Mouse (Mus musculus) midbrain, embryonic 10.5 days (tissue): ENCODE results near the gene Hdac1. TPM values are rescaled to one million over a fixed set of nuclear protein-coding genes. Genes with fewer than 3 reads are reported as not detected.

Source experiments
- DNase-seq: peaks from one replicate; pipeline ENCODE4 v3.0.0-alpha.2; 2017; ENCODE audit warnings: low spot score
- H3K27ac ChIP-seq: fragments of 300-500 bp; sonication (generic); replicated peaks from 2 replicates; pipeline ENCODE4 v1.5.1; 2016; ENCODE audit warnings: mild to moderate bottlenecking
- H3K27me3 ChIP-seq: fragments of 300-500 bp; sonication (generic); 2 replicates; pipeline ENCODE4 v1.6.1; 2016; ENCODE audit warnings: low read depth, mild to moderate bottlenecking; ENCODE audit not compliant: poor library complexity, severe bottlenecking
- H3K36me3 ChIP-seq: fragments of 300-500 bp; sonication (generic); 2 replicates; pipeline ENCODE4 v1.6.1; 2016; ENCODE audit warnings: mild to moderate bottlenecking, moderate library complexity
- H3K4me1 ChIP-seq: fragments of 300-500 bp; sonication (generic); 2 replicates; pipeline ENCODE4 v1.6.1; 2016
- H3K4me3 ChIP-seq: fragments of 300-500 bp; sonication (generic); 2 replicates; pipeline ENCODE4 v1.5.1; 2016; ENCODE audit warnings: mild to moderate bottlenecking, moderate library complexity
- H3K9me3 ChIP-seq: fragments of 300-500 bp; sonication (generic); replicated peaks from 2 replicates; pipeline ENCODE4 v1.6.1; 2016; ENCODE audit warnings: mild to moderate bottlenecking
- WGBS: fragments of 180-500 bp; shearing (Covaris S2); methylation state at CpG from one replicate; pipeline ENCODE4 v1.1.7; 2016; 5-methylcytosine and 5-hydroxymethylcytosine counted together
- polyA plus RNA-seq: library from polyadenylated mRNA; unstranded; fragments of >200 nt; fragmentation: Nextera tagmentation; extraction: Ambion mirVana; gene quantifications from 2 replicates; pipeline ENCODE4 v1.2.1, GENCODE M21; 2016

Hdac1 gene
- polyA plus RNA-seq = 276 and 278 TPM in 2 replicates

DNA sequence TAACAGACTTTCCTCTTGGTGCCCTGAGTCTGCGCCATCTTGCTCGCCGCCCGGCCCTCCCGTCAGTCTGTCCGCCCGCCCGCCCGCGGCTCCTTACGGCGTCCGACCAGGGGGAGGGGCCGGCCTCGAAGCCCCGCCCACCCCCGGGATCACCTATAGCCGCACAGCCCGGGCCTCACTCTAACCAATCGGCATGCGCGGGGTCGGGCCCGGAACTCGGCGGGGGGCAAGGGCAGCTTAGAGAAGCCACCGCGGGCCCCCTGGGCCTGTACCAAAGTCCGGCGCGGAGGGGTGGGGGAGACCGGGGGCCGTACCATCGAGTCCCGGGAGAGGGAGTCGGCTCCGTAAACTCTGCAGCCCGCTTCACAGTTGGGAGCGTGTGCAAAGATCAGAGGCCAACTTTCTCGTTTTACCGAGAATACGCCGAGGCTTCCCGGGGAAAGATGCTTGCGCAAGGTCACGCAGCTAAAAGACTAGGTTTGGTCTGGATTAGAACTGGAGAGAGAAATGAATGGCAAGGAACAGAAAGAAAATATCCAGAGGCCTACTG is at the start of gene Hdac1:
Hdac1 (minus strand) TSS at position 122 of the 550 bp plus-strand sequence.
- H3K9me3 ChIP-seq = no peaks in the 10 kb centered on the region
- peak within 1 kb of the TSS; percentile 70 for H3K4me3 ChIP-seq
- 1% methylated on average over 46 of the region's 46 CpGs for WGBS
- no peaks in the 10 kb centered on the region for H3K27me3 ChIP-seq
- peak; percentile 100 for DNase-seq
- peaks cover 34% of the 10 kb centered on the region for H3K36me3 ChIP-seq
- H3K27ac ChIP-seq = peak within 1 kb of the TSS; percentile 93
- peaks cover 28% of the 10 kb centered on the region for H3K4me1 ChIP-seq

DNA sequence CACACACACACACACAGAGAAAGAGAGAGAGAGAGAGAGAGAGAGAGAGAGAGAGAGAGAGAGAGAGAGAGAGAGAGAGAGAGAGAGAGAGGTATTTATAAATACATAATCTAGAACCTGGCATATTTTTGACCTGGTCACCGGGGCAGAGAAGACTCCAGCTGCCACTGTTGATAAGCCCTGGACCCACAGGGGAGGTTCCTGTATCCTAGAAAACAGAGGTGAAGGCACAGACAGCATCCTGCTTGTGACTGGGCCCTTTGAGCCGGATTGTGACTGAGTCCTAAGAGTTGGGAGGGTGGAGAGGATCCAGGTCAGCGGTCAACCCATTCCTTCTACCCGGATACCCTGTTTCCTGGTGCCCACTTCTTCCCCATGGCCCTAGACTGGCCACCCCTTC is 46.4 kb upstream of the Hdac1 start:
- no peak overlapping the region for H3K4me3 ChIP-seq
- DNase-seq = no peak
- WGBS = 90% methylated on average over 4 of the region's 4 CpGs
- no peaks in the 10 kb centered on the region for H3K27me3 ChIP-seq
- peaks cover 17% of the 10 kb centered on the region for H3K4me1 ChIP-seq
- H3K9me3 ChIP-seq = no peaks in the 10 kb centered on the region
- peaks cover 39% of the 10 kb centered on the region for H3K36me3 ChIP-seq
- no peak overlapping the region for H3K27ac ChIP-seq

DNA sequence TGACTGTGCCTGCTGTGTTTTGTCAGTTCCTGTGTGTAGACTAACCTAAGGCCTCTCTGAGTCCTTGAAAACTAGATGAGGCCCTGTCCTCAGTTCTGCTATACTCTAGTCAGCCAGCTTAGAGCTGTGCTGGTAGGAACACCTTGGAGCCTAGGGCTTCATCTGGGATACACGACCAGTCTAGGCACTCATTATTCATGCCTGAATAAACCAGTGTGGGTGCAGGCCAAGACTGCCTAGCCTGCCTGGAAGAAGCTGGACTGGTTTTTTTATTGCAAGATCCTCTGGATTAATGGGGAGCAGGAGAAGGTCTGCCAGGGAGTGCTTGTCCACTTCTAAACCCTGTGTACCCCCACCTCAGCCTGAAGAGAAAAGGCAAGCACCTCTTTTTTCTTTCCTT is 44.4 kb upstream of the Hdac1 start:
- Histone ChIP-seq H3K9me3 (no peaks in the 10 kb centered on the region), H3K4me3 (no peak overlapping the region), H3K4me1 (peaks cover 17% of the 10 kb centered on the region), H3K27me3 (no peaks in the 10 kb centered on the region), H3K36me3 (peaks cover 20% of the 10 kb centered on the region), H3K27ac (no peak overlapping the region)
- WGBS = 48% methylated on average over 1 of the region's 1 CpGs
- no peak for DNase-seq

DNA sequence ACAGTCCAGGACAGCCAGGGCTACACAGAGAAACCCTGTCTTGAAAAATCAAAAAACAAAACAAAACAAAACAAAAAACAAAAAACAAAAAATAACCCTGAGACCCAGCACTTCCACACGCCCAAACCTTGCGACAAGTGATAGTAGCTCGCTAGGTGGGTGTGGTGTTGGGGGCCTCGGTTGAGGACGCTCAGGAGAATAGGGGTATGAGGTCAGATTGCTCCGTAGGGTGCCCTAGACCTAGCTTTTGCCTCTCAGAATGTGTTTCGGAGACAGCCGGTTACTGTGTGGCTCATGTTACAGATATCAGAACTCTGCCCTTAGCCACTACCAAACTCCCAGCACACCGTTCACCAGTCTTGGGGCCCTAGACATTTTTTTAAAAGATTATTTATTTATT is 43.3 kb upstream of the Hdac1 start:
- Histone ChIP-seq H3K4me1 (peaks cover 17% of the 10 kb centered on the region), H3K36me3 (peaks cover 8% of the 10 kb centered on the region), H3K27ac (peak overlapping the region; percentile 79; the same call in 1 of the 2 replicates), H3K27me3 (no peaks in the 10 kb centered on the region), H3K9me3 (no peaks in the 10 kb centered on the region), H3K4me3 (peak overlapping the region; percentile 58)
- DNase-seq = no peak
- WGBS = 82% methylated on average over 9 of the region's 9 CpGs

DNA sequence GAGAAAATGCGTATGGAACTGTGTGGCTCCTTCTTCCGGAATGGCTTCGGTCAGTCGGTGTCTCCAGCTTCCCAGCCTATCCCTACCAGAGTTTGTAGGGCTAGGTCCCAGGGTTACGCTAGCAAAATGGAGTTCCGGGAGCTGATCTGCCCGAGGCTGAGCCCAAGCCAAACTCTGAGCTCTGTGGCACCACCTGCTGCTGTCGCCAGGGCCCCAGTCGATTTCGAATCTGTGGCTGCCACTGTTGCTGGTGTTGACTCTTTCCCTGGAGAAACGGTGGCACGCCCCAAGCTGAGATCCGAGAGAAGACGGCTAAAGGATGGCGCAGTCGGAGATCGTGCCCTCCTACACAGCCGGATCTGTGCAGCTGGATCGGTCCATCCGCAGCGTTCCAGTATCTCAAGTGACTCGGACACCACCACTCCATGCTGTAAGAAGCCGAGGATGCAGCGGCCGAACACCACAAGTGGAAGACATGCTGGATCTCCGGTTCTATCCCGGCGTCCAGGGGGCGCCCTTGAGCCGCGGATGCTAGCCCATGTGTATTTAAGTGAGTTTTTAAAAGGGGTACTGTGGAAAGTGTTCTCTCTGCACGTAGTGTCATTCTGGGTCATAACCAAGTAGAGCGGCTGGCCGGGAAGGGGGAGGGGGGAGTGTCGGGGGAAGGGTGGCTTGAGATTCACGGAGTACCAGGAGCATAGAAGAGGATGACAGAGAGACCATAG is 42.5 kb upstream of the Hdac1 start:
- Histone ChIP-seq H3K4me3 (peak overlapping the region; percentile 58), H3K4me1 (peaks cover 17% of the 10 kb centered on the region), H3K9me3 (no peaks in the 10 kb centered on the region), H3K27ac (peak overlapping the region; percentile 79), H3K27me3 (no peaks in the 10 kb centered on the region), H3K36me3 (peaks cover under 1% of the 10 kb centered on the region; the same call in 1 of the 2 replicates)
- peak; percentile 86 for DNase-seq
- 3% methylated on average over 36 of the region's 36 CpGs for WGBS

DNA sequence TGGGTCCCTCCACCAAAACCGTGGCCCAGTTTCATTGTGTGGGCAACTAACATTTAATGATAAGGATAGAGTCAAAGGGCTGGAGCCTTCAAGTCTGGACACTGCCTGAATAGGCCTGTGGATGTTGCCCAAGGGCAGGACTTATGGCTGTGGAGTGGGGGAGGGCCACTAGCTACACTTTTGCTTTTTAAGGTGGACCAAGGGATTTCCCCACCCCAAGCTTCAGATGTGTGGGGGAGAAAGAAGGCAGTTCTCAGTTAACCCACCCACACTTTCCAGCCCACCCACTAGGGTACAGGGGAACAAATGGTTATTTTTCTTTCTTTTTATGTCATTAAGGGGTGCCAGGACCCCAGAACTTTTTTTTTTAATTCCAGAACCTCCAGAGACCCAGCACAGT is 41.9 kb upstream of the Hdac1 start:
- 75% methylated on average over 1 of the region's 1 CpGs for WGBS

DNA sequence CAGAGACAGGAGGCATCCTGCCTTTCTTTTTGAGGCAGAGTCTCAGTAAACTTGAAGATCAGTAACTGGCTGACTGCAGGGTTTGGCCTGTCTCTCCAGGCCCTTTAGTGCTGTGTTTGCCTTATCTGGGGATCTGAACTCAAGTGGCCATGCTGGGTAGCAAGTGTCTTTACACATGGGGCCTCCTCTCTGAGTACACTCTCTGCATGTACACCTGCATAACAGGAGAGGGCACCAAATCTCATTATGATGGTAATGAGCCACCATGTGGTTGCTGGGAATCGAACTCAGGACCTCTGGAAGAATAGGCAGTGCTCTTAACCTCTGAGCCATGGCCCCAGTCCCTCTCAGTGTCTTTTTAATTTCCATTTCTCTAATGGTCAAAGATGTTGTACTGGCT is 39.7 kb upstream of the Hdac1 start:
- 79% methylated on average over 1 of the region's 1 CpGs for WGBS
- H3K4me1 ChIP-seq = peaks cover 21% of the 10 kb centered on the region
- H3K27me3 ChIP-seq = no peaks in the 10 kb centered on the region

More for the DNA sequence above, 41.9 kb upstream of the Hdac1 start:
- Histone ChIP-seq H3K27ac (peak overlapping the region; percentile 79), H3K4me3 (peak overlapping the region; percentile 58), H3K27me3 (no peaks in the 10 kb centered on the region), H3K4me1 (peaks cover 17% of the 10 kb centered on the region), H3K36me3 (no peaks in the 10 kb centered on the region), H3K9me3 (no peaks in the 10 kb centered on the region)
- DNase-seq = no peak

DNA sequence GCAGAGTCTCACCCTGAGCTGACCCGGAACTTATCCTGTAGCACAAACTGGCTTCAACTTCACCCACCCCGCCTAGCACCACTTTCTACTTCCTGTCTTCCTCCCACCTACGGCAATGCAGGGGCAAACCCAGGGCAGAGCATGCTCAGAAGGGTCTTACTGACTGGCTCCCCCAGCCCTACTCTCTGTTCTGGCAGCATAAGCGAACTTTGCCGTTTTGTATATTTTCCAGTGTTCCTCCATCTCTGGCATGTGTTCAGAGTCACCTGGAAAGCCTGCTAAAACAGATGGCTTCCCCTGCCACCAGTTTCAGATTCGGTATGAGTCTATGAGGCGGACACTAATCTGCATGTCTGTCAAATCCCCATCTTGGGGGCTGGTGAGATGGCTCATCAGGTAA is 37.8 kb upstream of the Hdac1 start:
- DNase-seq = no peak
- WGBS = 83% methylated on average over 7 of the region's 7 CpGs
- H3K36me3 ChIP-seq = no peaks in the 10 kb centered on the region
- H3K4me1 ChIP-seq = peaks cover 28% of the 10 kb centered on the region
- no peak overlapping the region for H3K27ac ChIP-seq
- 0 out of 2 replicates have a peak, but pooled peaks cover 5% of the 10 kb centered on the region for H3K27me3 ChIP-seq
- H3K4me3 ChIP-seq = no peak overlapping the region
- H3K9me3 ChIP-seq = no peaks in the 10 kb centered on the region

More for the DNA sequence above, 39.7 kb upstream of the Hdac1 start:
- no peak for DNase-seq
- no peak overlapping the region for H3K27ac ChIP-seq
- H3K36me3 ChIP-seq = no peaks in the 10 kb centered on the region
- no peaks in the 10 kb centered on the region for H3K9me3 ChIP-seq
- no peak overlapping the region for H3K4me3 ChIP-seq

DNA sequence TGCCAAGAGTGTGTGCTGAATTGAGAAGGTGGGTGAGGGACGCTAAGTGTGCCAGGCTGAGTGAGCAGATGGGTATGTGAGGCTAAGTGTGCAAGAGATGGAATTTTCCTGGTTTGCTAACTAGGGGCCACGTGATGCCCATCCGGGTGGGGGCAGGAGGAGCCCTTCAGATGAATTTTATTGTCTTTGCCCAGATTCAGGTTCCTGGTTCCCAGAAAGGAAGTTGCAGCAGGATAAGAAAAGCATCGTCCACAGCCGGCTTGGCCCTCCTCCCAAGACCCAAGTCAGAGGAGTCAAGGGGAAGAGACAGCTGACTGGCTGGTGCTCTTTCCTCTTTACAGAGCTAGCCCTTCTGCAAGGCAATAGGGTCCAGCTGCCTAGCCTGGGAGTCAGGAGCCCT is 36.0 kb upstream of the Hdac1 start, which contains the start of gene Fam167b:
Fam167b (minus strand) TSS at position 84 of the 400 bp plus-strand sequence.
- Histone ChIP-seq H3K36me3 (no peaks in the 10 kb centered on the region), H3K4me1 (peaks cover 18% of the 10 kb centered on the region), H3K27ac (no peak within 1 kb of the TSS), H3K4me3 (peak within 1 kb of the TSS; percentile 20; the same call in 1 of the 2 replicates), H3K9me3 (no peaks in the 10 kb centered on the region), H3K27me3 (0 out of 2 replicates have a peak, but pooled peaks cover 5% of the 10 kb centered on the region)
- WGBS = 84% methylated on average over 5 of the region's 5 CpGs
- DNase-seq = no peak

DNA sequence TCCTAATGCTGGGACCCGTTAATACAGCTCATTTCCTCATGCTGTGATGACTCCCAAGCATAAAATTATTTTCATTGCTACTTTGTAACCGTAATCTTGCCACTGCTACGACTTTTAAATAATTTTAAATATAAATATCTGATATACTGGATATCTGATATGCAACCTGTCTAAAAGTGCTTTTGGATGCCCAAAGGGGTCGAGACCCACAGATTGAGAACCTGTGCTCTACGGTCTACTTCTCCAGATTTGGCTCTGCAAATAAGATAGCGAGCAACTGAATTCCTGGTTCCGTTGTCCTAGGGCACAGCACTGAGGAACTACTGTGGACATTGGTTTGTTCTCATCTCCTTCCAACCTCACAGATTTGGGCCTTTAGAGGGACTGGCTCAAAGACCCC is 35.2 kb upstream of the Hdac1 start:
- peaks cover 18% of the 10 kb centered on the region for H3K4me1 ChIP-seq
- H3K27ac ChIP-seq = no peak overlapping the region
- 83% methylated on average over 7 of the region's 7 CpGs for WGBS
- H3K36me3 ChIP-seq = no peaks in the 10 kb centered on the region
- DNase-seq = no peak
- H3K27me3 ChIP-seq = 0 out of 2 replicates have a peak, but pooled peaks cover 5% of the 10 kb centered on the region
- H3K9me3 ChIP-seq = no peaks in the 10 kb centered on the region
- no peak overlapping the region for H3K4me3 ChIP-seq

DNA sequence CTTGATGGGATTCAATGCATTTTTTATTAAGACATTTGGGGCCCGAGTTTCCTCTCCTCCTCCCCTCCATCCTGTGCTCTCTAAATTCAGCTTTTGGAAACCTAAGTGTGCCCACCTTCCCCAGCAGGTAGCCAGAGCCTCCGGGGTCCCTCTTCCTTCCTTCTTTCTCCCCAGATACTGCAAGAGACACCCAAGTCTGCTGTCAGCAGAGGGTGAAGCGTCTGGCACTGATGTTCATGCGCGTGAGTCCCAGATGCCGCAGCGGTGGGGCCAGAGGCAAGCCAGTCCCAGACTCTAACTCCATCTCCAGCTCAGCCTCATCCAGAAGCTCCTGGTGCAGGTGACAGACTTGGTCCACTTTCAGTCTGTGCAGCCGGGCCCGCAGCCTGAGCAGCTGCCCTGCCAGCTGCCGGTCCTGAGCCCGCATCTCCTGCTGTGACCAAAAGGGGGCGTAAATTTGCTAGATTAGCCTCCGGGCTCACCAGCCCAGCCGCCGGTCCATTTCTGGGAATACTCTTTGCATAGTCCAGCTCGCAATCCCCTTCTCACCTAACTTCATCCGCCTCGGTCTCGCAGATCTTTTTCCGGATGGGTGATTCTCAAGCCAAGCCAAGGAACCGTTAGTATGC is 34.5 kb upstream of the Hdac1 start:
- WGBS = 37% methylated on average over 21 of the region's 21 CpGs
- H3K4me1 ChIP-seq = peaks cover 18% of the 10 kb centered on the region
- no peaks in the 10 kb centered on the region for H3K9me3 ChIP-seq
- H3K36me3 ChIP-seq = no peaks in the 10 kb centered on the region
- H3K27ac ChIP-seq = peak overlapping the region; percentile 60
- peak overlapping the region; percentile 20 for H3K4me3 ChIP-seq
- H3K27me3 ChIP-seq = 0 out of 2 replicates have a peak, but pooled peaks cover 5% of the 10 kb centered on the region
- DNase-seq = peak; percentile 75

DNA sequence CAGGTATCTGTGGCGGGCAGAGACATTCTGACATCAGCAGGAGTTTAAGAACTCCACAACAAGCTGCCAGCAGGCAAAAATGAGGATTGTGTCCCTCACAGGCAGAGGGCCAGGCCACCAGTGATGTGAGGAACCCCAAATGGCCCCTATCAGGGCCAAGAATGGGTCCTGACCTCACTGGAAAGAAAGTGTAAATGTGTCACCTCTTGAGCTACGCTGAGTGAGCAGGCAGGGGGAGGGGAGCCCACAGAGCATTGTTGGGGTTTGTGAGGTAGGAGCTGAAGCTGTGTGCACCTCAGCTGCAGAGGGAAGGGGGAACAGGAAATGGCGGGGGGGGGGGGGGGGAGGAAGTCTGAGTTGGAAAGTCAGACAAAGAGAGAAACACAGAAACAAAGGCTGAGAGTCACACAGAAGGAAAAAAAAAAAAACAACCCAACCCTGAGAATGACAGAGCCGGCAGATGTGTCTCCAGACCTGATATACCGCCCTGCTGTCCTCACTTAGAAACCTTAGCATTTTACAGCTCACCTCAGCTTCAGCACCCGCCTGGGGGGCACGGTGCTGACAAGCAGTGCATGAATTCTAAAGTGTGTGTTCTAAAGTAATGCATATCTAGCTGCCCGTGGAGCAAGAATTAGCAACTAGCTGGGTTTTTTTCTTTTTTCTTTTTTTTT is 32.8 kb upstream of the Hdac1 start:
- Histone ChIP-seq H3K4me1 (peaks cover 18% of the 10 kb centered on the region), H3K4me3 (no peak overlapping the region), H3K36me3 (no peaks in the 10 kb centered on the region), H3K27ac (peak overlapping the region; percentile 46; the same call in 1 of the 2 replicates), H3K9me3 (no peaks in the 10 kb centered on the region), H3K27me3 (0 out of 2 replicates have a peak, but pooled peaks cover 5% of the 10 kb centered on the region)
- DNase-seq = no peak
- 62% methylated on average over 7 of the region's 8 CpGs for WGBS
